Mouse (Mus musculus): ENCODE measurements at regions not wholly inside any gene's neighbourhood (a gene's known extent, or its start where the extent isn't known, plus 50 kb on each side); places are given as distances from the start of the nearest gene placed in this dataset.
A peak's percentile ranks its signal among the peaks of the same experiment; 100 is the strongest.
"Not testable (repeated sequence)": the region's sequence is repeated elsewhere in the genome, so short reads cannot be mapped to it uniquely, and the experiment has no call there.

DNA sequence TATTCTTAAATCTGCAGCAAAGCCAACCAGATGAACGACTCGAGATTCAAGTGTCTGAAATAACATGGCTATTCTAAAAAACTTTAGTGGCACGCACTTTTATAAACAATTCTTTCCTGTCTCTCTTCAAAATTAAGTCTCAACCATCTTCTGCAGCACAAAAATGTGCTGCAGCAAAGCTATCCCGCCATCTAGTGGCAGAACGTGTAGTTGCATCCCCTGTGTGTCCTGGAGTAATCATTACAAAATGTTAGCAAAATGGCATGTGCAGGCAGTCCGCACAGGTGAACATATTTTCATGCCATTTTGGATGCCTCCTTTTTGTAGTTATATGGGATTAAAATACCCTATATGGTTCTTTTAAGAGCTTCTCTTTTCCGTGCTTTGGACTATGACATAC is 293.1 kb upstream of the Slc7a14 start:
- DNase-seq (ENCODE audit: low spot score in 2 of 2) = peak in 1 of 2 experiments; percentile 3

DNA sequence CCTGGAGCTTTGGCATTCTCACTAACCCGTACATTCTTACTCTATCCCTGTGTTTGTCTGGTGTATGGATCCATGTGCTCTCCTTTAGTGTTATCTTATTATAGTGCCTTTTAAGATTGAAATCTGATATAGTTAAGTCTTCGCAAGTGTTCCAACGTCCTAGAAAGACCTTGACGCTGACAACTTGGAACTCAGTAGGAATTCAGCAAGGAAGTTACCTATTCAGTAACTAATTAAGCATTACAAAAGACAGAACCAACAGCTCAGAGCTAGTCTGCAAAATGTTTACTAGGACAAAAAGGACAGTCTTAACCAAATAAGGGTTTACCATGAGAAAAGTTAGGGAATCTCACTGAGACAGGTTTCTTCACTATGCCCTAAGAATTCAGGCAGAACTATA is 286.4 kb upstream of the Slc7a14 start:
- DNase-seq (ENCODE audit: low spot score in 2 of 2) = not testable (repeated sequence)

DNA sequence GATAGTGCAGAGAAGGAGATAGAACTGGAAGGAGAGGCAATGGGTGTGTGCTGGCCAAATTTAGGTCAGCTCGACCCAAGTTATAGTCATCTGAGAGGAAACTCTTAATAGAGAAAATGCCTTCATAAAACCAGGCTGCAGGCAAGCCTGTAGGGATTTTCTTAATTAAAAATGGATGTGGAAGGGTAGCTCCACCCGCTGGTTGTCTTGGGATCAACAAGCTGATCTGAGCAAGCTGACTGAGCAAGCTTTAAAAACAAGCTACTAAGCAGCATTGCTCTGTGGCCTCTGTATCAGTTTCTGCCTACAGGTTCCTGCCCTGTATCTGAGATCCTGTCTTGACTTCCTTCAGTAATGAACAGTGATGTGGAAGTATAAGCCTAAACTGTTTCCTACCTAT is 275.8 kb upstream of the Slc7a14 start:
- DNase-seq (ENCODE audit: low spot score in 2 of 2) = no peak

DNA sequence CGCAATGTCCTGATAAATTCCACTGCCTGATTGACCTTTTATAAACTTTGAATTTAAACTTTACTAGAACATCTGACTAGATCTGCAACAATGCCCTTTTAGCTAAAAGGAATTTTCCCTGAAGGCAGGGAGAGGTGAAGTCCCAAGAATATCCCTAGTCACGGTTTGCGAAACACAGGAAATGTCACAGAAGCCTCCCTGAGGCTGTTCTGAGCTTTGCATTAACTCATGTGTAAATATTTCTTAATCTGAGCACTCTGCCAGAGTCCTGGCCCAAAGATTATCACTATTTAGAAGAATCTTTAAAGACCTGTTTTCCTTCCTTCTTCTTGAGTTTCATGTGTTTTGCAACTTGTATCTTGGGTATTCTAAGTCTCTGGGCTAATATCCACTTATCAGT is 263.7 kb upstream of the Slc7a14 start:
- no peak for DNase-seq (ENCODE audit: low spot score in 2 of 2)

Measured in spleen, postnatal 36 days (tissue).